Mouse (Mus musculus) forebrain, postnatal 0 days (tissue): ENCODE data around the gene Tmprss4. TPM values are rescaled to one million over a fixed set of nuclear protein-coding genes. Genes with fewer than 3 reads are reported as not detected.

ENCODE experiments used
- ATAC-seq: fragments of 200-750 bp; cut with Nextera tagmentation; 2 replicates; pipeline ENCODE4 v1.8.0; 2017; ENCODE audit warnings: mild to moderate bottlenecking, moderate library complexity
- DNase-seq: peaks from one replicate; pipeline ENCODE4 v3.0.0-alpha.2; 2015
- H3K27ac ChIP-seq: fragments of 300-500 bp; sonication (generic); 2 replicates; pipeline ENCODE4 v1.5.1; 2014; ENCODE audit warnings: low read depth, mild to moderate bottlenecking, antibody characterized with exemption, low read length, moderate library complexity, mixed read lengths
- H3K27me3 ChIP-seq: fragments of 300-500 bp; sonication (generic); 2 replicates; pipeline ENCODE4 v1.6.1; 2014; ENCODE audit warnings: mild to moderate bottlenecking, low read length, mixed read lengths; ENCODE audit not compliant: insufficient read depth
- H3K36me3 ChIP-seq: fragments of 300-500 bp; sonication (generic); 2 replicates; pipeline ENCODE4 v1.6.1; 2014; ENCODE audit warnings: mild to moderate bottlenecking, moderate library complexity; ENCODE audit not compliant: insufficient read depth
- H3K4me1 ChIP-seq: fragments of 300-500 bp; sonication (generic); 2 replicates; pipeline ENCODE4 v1.6.1; 2014; ENCODE audit warnings: antibody characterized with exemption; ENCODE audit not compliant: insufficient read depth
- H3K4me2 ChIP-seq: fragments of 300-500 bp; sonication (generic); 2 replicates; pipeline ENCODE4 v1.6.1; 2014; ENCODE audit warnings: low read depth, mild to moderate bottlenecking, moderate library complexity
- H3K4me3 ChIP-seq: fragments of 300-500 bp; sonication (generic); 2 replicates; pipeline ENCODE4 v1.5.1; 2014; ENCODE audit warnings: low read depth, low read length, mixed read lengths
- H3K9ac ChIP-seq: fragments of 300-500 bp; sonication (generic); 2 replicates; pipeline ENCODE4 v1.6.1; 2014; ENCODE audit warnings: mild to moderate bottlenecking
- H3K9me3 ChIP-seq: fragments of 300-500 bp; sonication (generic); 2 replicates; pipeline ENCODE4 v1.6.1; 2016; ENCODE audit warnings: low read length
- CTCF ChIP-seq: sonication (generic); IDR thresholded peaks from 2 replicates; pipeline ENCODE4 v1.5.1; 2016; ENCODE audit warnings: antibody characterized with exemption, control low read depth, low read depth
- WGBS: fragments of 180-500 bp; shearing (Covaris S2); extraction: QIAGEN DNeasy Blood & Tissue Kit; methylation state at CpG from one replicate; pipeline ENCODE4 v1.1.7; 2014; 5-methylcytosine and 5-hydroxymethylcytosine counted together
- polyA plus RNA-seq: library from polyadenylated mRNA; unstranded; fragments of >200 nt; fragmentation: Nextera tagmentation; extraction: Ambion mirVana; gene quantifications from 2 replicates; pipeline ENCODE4 v1.2.1, GENCODE M21; 2015
- total RNA-seq: library from RNA; depleted of rRNA; stranded (reverse); fragments of >200 nt; gene quantifications from 2 replicates; pipeline ENCODE4 v1.2.3, GENCODE M21; 2014

Tmprss4 gene
- total and polyA plus RNA-seq, 2 experiments from 2014 or later = not detected

GRCm38 (mm10) chr9:45215526-45216179 lies 11.8 kb upstream of the Tmprss4 start:
- 70% methylated on average over 11 of the region's 11 CpGs for WGBS
- no peak overlapping the region for H3K4me3 ChIP-seq
- H3K36me3 ChIP-seq = no peaks in the 10 kb centered on the region
- no peaks in the 10 kb centered on the region for H3K4me1 ChIP-seq
- no peak overlapping the region for H3K9ac ChIP-seq
- no peak for ATAC-seq
- H3K9me3 ChIP-seq = no peaks in the 10 kb centered on the region
- no peak for DNase-seq
- TF ChIP-seq CTCF = no peak
- no peak overlapping the region for H3K4me2 ChIP-seq
- no peaks in the 10 kb centered on the region for H3K27me3 ChIP-seq
- no peak overlapping the region for H3K27ac ChIP-seq

DNA sequence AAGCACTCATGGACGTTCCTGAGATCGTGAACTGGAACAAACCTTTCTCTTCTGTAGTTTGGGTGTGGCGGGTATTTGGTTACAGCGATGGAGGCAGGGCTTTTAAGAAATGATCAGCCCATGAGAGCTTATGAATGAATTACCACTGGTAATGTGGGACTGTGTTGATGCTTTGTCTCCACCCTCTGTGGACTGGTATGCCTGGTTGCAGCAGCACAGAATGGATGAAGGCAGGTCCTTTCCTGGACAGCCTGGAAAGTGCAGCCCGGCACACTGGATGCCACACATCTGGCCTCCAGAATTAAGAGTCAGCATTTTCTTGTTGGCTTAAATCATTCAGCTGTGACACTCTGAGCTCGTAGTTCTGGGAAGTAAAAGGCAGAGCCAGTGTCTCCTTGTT lies 8.1 kb upstream of the Tmprss4 start:
- Histone ChIP-seq H3K27me3 (no peaks in the 10 kb centered on the region), H3K27ac (no peak overlapping the region), H3K4me2 (no peak overlapping the region), H3K4me3 (no peak overlapping the region), H3K9me3 (no peaks in the 10 kb centered on the region), H3K9ac (no peak overlapping the region), H3K36me3 (no peaks in the 10 kb centered on the region), H3K4me1 (no peaks in the 10 kb centered on the region)
- ATAC-seq (no peak), DNase-seq (no peak)
- 75% methylated on average over 6 of the region's 6 CpGs for WGBS
- no peak for TF ChIP-seq CTCF

DNA sequence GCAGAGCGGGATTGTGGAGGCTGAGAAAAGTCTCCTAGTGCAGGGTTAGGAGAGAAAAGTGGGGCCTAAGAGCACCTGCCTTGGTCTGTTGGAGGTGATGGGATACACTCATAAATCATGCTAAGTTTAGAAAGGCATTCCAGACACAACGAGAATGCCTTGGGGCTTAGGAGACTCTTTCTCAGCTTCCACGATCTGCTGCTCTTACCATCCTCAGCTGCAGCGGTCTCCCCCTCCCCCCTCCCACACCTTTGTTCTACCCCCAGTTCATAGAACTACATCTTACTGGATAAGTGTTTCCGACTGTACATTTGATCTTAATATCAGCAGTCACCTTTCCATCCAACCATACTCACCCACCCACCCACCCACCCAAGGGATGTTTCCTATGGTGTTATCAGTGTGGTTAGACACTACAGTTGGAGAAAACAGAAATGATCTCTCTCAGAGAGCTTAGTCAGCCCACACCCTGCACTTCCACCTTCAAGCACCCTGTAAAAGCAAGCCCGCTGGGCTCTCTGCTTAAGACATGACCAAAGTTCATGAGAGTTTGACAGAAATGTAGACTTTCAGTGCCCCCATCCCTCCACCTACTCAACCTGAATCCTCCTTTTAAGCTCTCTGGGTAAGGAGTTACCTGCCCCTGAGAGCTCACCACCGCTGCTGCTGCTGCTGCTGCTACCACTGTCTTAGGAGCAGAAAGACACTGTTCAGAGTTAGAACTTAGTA lies 3.3 kb upstream of the Tmprss4 start:
- Histone ChIP-seq H3K27ac (no peak overlapping the region), H3K4me2 (no peak overlapping the region), H3K4me3 (no peak overlapping the region), H3K9ac (no peak overlapping the region), H3K9me3 (no peaks in the 10 kb centered on the region), H3K36me3 (no peaks in the 10 kb centered on the region), H3K4me1 (no peaks in the 10 kb centered on the region), H3K27me3 (no peaks in the 10 kb centered on the region)
- TF ChIP-seq CTCF = no peak
- no peak for DNase-seq
- ATAC-seq = no peak
- 81% methylated on average over 7 of the region's 7 CpGs for WGBS

DNA sequence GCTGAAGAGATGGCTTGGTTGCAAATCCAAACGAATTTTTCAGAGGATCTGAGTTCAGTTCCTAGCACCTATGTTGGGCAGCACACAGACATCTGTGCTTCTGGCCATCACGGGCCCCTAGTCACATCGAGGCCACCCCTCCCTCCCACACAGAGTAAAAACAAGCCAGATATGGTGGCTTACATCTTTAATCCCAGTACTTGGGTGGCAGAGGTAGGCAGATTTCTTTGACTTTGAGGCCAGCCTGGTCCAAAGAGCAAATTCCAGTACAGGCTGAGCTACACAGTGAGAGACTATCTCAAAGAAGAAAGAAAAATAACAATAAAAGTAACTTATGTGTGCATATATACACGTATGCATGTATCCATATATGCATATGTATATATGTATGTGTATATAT lies 2.2 kb upstream of the Tmprss4 start:
- H3K4me3 ChIP-seq = no peak overlapping the region
- TF ChIP-seq CTCF = no peak
- H3K9me3 ChIP-seq = no peaks in the 10 kb centered on the region
- no peak overlapping the region for H3K27ac ChIP-seq
- DNase-seq = no peak
- no peaks in the 10 kb centered on the region for H3K27me3 ChIP-seq
- no peak overlapping the region for H3K9ac ChIP-seq
- 79% methylated on average over 4 of the region's 4 CpGs for WGBS
- no peaks in the 10 kb centered on the region for H3K36me3 ChIP-seq
- no peak overlapping the region for H3K4me2 ChIP-seq
- ATAC-seq = no peak
- H3K4me1 ChIP-seq = no peaks in the 10 kb centered on the region

GRCm38 (mm10) chr9:45205143-45205542 lies 1.3 kb upstream of the Tmprss4 start:
- DNase-seq (no peak), ATAC-seq (no peak)
- Histone ChIP-seq H3K9me3 (no peaks in the 10 kb centered on the region), H3K9ac (no peak overlapping the region), H3K36me3 (no peaks in the 10 kb centered on the region), H3K27me3 (no peaks in the 10 kb centered on the region), H3K4me1 (no peaks in the 10 kb centered on the region), H3K4me2 (no peak overlapping the region), H3K4me3 (no peak overlapping the region), H3K27ac (no peak overlapping the region)
- 78% methylated on average over 5 of the region's 5 CpGs for WGBS
- TF ChIP-seq CTCF = no peak

DNA sequence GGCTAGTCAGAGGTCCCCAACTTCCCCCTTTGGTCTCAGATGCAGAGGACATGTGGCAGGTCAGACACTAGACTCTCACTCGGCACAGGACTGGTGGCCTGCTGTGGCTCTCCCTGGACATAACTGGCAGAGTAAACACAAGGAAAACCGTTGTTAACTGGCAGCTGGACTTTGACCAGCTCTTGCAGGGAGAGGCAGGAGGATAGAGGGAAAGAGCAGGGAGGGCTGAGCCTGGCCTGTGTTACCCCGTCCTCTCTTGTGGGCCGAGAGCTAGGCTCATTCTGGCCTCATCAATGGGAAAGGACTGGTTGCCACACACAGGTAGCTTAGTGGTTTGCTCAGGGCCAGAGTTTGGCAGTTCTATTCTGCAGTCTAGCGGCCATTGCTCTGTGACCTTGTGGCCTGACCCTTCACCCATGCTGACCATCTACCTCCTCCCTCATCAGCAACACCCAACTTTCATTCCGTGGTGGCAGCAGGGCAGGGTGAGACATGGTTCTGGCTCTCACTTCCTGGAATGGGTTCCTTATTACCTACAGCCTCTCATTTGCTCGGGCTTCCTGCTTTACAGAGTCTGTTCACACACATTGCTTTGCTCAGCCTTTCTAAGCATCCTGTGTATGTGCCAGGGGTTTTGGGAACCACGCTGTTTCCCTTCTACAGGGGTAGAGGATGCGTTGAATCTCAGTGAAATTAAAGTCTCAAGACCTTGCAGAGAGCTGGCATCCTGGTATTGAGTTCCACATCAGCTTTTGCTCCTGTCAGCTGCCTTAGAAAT lies 1.7 kb downstream of the Tmprss4 start:
- 75% methylated on average over 9 of the region's 9 CpGs for WGBS
- no peaks in the 10 kb centered on the region for H3K4me1 ChIP-seq
- H3K9ac ChIP-seq = no peak overlapping the region
- H3K4me2 ChIP-seq = no peak overlapping the region
- H3K27me3 ChIP-seq = no peaks in the 10 kb centered on the region
- no peaks in the 10 kb centered on the region for H3K9me3 ChIP-seq
- ATAC-seq (no peak), DNase-seq (no peak)
- no peaks in the 10 kb centered on the region for H3K36me3 ChIP-seq
- H3K27ac ChIP-seq = no peak overlapping the region
- no peak for TF ChIP-seq CTCF
- no peak overlapping the region for H3K4me3 ChIP-seq
